Mouse (Mus musculus) cerebellum, adult 18-20 months (tissue): Measurements from ENCODE around the gene Olfr1246.
"Not testable (repeated sequence)": the region's sequence is repeated elsewhere in the genome, so short reads cannot be mapped to it uniquely, and the experiment has no call there.

Source experiments
- DNase-seq, 2 experiments: peaks; one replicate each; pipeline ENCODE4 v3.0.0; 2021

The Olfr1246 gene

DNA sequence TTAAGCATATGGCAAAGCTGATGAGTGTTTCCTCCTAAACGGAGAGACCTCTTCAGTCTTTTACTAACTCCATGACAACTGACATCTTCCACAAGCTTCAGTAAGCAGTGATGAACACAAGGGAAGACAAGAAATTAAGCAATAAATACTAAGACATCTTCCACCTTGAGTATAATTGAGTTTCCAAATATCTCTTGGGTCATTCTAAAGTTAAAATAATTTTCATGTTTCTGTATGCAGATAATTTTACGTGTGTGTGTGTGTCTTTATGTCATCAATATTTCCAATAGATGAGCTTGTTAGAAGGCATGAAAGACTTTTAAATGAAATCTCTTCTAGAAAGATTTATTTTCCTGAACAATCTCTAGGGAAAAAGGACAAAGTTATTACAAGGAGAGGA, at the start of gene Olfr1246:
Olfr1246 (minus strand) TSS at position 101 of the 400 bp plus-strand sequence.
- no peak for DNase-seq

DNA sequence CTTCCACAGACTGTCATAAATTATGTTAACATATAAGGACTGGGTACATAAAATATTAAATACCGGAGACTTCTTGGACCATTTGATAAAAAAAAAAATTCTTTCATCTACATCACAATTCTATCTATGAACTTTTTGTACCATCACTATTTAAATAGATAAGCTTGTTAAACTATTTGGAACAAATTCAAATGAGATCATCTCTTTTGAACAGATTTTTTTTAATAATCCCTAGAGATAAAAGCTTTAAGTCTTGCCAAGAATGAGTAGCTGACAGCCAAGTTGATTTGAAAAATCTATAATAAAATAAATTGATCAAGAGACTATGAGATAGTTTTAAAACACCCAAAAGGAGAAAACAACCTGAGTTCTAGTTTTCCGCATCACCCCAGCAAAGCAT, 41.9 kb upstream of the Olfr1246 start, which contains the start of gene Olfr1249:
Olfr1249 (minus strand) TSS at position 101 of the 400 bp plus-strand sequence.
- no peak for DNase-seq

DNA sequence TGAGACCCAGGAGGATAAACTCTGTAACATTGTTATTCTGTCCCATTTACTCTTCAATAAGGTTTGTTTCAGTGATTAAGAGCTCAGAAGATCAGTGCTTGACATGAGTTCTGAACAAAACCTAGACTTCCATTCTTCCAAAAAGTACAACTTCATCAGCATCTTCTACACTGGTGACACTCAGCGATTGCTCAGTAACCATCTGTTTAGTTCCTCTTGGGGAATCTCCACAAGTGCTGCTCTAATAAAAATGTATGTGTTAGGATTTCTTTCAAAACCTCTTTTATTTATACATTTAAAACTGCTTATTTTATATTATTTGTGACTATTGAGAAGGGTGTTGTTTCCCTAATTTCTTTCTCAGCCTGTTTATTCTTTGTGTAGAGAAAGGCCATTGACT, 25.2 kb upstream of the Olfr1246 start, which contains the start of gene Olfr1248:
Olfr1248 (minus strand) TSS at position 101 of the 400 bp plus-strand sequence.
- not testable (repeated sequence) for DNase-seq

DNA sequence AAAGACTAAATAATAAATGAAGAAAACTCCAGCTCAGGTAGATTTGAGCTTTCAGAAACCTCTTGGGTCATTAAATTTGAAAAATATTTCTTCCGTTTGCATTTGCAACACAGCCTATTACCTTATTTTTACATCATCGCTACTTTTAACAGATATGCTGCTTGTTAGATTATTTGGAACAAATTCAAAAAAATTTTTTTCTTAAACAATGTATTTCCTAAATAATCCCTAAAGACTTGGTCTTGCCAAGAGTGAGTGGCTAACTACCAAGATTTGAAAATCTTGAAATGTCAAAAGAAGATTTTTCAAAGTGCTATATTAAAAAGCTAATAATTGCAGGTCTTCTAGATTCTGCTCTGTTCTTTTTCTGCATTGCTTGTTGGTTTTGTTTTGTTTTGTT, 21.1 kb upstream of the Olfr1246 start, which contains the start of gene Olfr1247:
Olfr1247 (minus strand) TSS at position 101 of the 400 bp plus-strand sequence.
- no peak for DNase-seq

DNA sequence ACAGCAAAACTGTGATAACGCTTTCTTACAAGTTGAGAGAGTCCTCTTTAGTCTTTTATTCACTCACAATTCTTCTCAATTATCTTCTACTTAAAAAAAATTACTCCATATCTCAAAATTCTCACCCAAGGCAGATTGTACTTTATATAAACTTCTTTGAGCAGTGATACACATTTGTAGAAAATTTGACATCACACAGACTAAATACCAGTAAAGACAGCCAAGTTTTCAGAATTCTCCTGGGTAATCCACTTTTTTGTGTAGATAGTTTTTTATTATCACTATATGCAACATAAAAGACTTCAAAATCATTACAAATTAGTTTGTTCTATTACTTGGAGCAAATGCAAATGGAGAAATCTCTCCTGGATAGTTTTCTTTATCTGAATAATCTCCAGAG, 14.6 kb downstream of the Olfr1246 start, which contains the start of gene Olfr1245:
Olfr1245 (minus strand) TSS at position 101 of the 400 bp plus-strand sequence.
- DNase-seq, result no peak

DNA sequence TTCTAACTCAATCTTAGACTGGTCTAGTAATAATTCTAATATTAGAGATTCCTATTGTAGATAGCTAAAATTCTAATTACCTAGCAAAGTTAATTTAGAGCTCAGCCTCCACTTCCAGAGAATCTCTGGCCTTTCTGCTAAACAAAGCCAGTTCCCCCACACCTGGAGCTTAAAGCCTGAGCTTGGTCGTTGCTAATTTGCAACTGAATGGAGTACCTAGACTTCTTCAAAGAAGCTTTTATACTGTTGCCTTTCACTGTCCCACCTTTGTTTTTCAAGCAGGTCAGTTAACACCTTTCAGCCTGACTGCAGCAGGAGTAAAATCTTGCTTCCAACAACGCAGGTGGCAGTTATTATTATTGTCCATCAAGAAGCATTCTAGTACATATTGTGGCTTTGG, 30.3 kb downstream of the Olfr1246 start:
- DNase-seq, result not testable (repeated sequence)

DNA sequence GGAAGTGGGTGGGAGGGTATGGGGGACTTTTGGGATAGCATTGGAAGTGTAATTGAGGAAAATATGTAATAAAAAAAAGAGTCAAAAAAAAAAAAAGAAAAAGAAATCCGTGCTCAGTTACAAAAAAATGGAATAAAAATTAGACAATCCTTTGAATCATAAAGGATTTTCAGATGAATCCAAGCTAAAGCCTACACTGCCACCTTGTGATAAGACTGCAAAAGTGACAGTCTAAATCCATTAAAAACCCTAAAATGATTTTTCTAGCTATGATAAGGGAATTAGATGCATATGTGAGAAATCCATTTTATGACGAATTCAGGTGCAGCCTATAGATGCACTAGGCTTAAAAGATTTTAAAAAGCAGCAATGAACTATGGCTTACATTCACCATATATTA, 48.4 kb downstream of the Olfr1246 start:
- DNase-seq, result no peak

DNA sequence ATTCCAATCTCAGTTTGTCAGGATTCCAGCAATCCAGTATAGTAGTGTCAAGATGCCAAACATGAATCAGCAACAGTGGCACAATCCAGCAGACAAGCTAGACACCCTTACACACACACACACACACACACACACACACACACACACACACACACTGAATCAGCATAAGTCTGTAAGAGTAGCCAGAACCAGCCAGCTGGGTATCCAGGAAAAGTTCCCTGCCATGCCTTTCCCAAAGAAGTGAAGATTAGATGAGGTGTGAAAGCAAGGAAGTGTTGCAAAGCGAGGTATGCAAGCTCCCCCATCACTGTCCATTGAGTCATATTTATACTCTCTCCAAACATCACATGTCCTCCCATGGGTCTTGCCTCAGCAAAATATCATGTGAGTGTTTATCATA, 53.0 kb downstream of the Olfr1246 start:
- DNase-seq, result no peak
